Mouse (Mus musculus) hindbrain, postnatal 0 days (tissue): Measurements from ENCODE around the gene Rps8. TPM values are rescaled to one million over a fixed set of nuclear protein-coding genes. Genes with fewer than 3 reads are reported as not detected.

Experiments used
- ATAC-seq: fragments of 200-750 bp; cut with Nextera tagmentation; 2 replicates; pipeline ENCODE4 v1.8.0; 2017; ENCODE audit warnings: mild to moderate bottlenecking, moderate TSS enrichment, moderate library complexity
- DNase-seq: peaks from one replicate; pipeline ENCODE4 v3.0.0-alpha.2; 2015; ENCODE audit warnings: low spot score
- H3K27ac ChIP-seq: fragments of 300-500 bp; sonication (generic); 2 replicates; pipeline ENCODE4 v1.5.1; 2014; ENCODE audit warnings: mild to moderate bottlenecking
- H3K27me3 ChIP-seq: fragments of 300-500 bp; sonication (generic); 2 replicates; pipeline ENCODE4 v1.6.1; 2014; ENCODE audit warnings: low read length, mixed read lengths; ENCODE audit not compliant: insufficient read depth
- H3K36me3 ChIP-seq: fragments of 300-500 bp; sonication (generic); 2 replicates; pipeline ENCODE4 v1.6.1; 2014; ENCODE audit warnings: low read length, mixed read lengths; ENCODE audit not compliant: insufficient read depth
- H3K4me1 ChIP-seq: fragments of 300-500 bp; sonication (generic); 2 replicates; pipeline ENCODE4 v1.6.1; 2014; ENCODE audit warnings: antibody characterized with exemption, low read length, mixed read lengths; ENCODE audit not compliant: insufficient read depth
- H3K4me2 ChIP-seq: fragments of 300-500 bp; sonication (generic); 2 replicates; pipeline ENCODE4 v1.6.1; 2014; ENCODE audit warnings: low read depth, mild to moderate bottlenecking, low read length, moderate library complexity, mixed read lengths
- H3K4me3 ChIP-seq: fragments of 300-500 bp; sonication (generic); 2 replicates; pipeline ENCODE4 v1.5.1; 2014; ENCODE audit warnings: low read length
- H3K9ac ChIP-seq: fragments of 300-500 bp; sonication (generic); replicated peaks from 2 replicates; pipeline ENCODE4 v1.6.1; 2014; ENCODE audit warnings: mild to moderate bottlenecking, low read length, moderate library complexity, mixed read lengths
- H3K9me3 ChIP-seq: fragments of 300-500 bp; sonication (generic); 2 replicates; pipeline ENCODE4 v1.6.1; 2016; ENCODE audit warnings: low read length, mixed read lengths
- CTCF ChIP-seq: IDR thresholded peaks from 2 replicates; pipeline ENCODE4 v1.5.1; 2016; ENCODE audit warnings: antibody characterized with exemption, control low read depth, low read depth
- WGBS: fragments of 180-500 bp; shearing (Covaris S2); extraction: QIAGEN DNeasy Blood & Tissue Kit; methylation state at CpG from one replicate; pipeline ENCODE4 v1.1.7; 2014; 5-methylcytosine and 5-hydroxymethylcytosine counted together
- polyA plus RNA-seq: library from polyadenylated mRNA; unstranded; fragments of >200 nt; fragmentation: Nextera tagmentation; extraction: Ambion mirVana; gene quantifications from 2 replicates; pipeline ENCODE4 v1.2.1, GENCODE M21; 2015
- total RNA-seq: library from RNA; depleted of rRNA; stranded (reverse); fragments of >200 nt; gene quantifications from 2 replicates; pipeline ENCODE4 v1.2.3, GENCODE M21; 2014; rRNA removed

Gene Rps8
- total RNA-seq (463 and 470 TPM in 2 replicates), polyA plus RNA-seq (523 and 530 TPM in 2 replicates)

DNA sequence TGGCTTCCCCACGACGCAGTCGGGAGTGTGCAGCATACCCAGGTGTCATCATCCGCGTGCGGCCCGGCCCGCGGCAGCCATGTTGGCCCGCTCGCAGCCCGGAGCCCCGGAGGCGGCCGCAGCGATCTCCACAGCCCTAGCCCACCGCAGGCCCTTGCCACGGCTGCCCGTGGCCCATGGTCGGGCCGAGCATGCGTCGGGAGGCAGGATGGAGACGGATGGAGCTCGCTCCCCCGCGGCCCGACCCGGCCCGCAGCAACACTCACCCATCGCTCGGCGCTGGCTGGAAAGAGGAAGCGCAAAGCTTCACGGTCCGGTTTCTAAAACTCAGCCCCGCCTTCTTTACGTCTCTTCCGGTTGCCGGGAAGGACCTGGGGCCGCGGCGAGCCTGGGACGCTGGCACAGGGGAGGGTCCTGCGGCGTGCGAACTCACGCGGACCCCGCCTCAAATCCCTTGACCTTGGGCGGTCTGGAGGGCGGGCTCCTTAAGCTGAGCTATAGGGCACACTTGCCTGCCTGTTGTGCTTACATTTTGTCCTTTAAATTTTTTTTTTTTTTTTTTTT is at the start of gene Rps8:
Rps8 (minus strand) TSS at position 452 of the 564 bp plus-strand sequence.
- TF ChIP-seq CTCF = no peak
- Histone ChIP-seq H3K36me3 (peaks cover 13% of the 10 kb centered on the region; the same call in 1 of the 2 replicates), H3K27me3 (no peaks in the 10 kb centered on the region), H3K4me3 (peak within 1 kb of the TSS; percentile 97), H3K4me2 (peak within 1 kb of the TSS; percentile 97), H3K9ac (peak within 1 kb of the TSS; percentile 96), H3K4me1 (no peaks in the 10 kb centered on the region), H3K9me3 (no peaks in the 10 kb centered on the region), H3K27ac (peak within 1 kb of the TSS; percentile 96)
- DNase-seq (peak; percentile 95), ATAC-seq (peak; percentile 94)
- WGBS = under 1% methylated on average over 51 of the region's 52 CpGs

DNA sequence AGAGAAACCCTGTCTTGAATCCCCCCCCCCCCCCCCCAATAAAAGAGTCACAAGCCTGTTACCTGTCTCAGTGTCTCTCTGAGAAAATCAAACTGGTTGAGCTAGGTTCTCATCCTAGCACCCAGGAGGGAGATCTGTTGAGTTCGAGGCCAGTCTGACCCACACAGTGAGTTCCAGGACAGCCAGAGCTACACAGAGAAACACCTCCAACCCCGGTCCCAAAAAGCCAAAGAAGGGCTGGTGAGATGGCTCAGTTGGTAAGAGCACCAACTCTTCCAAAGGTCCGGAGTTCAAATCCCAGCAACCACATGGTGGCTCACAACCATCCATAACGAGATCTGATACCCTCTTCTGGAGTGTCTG is 46.9 kb upstream of the Rps8 start:
- Histone ChIP-seq H3K9ac (peak overlapping the region; percentile 34; the same call in 1 of the 2 replicates), H3K4me2 (no peak overlapping the region), H3K4me1 (no peaks in the 10 kb centered on the region), H3K36me3 (no peaks in the 10 kb centered on the region), H3K27me3 (no peaks in the 10 kb centered on the region), H3K4me3 (no peak overlapping the region), H3K27ac (0 out of 2 replicates have a peak overlapping the region, but pooled peaks have one; percentile 8), H3K9me3 (no peaks in the 10 kb centered on the region)
- 59% methylated on average over 4 of the region's 4 CpGs for WGBS
- TF ChIP-seq CTCF = no peak
- ATAC-seq = no peak; the same call in 1 of the 2 replicates
- DNase-seq = no peak

GRCm38 (mm10) chr4:117202046-117202991 is 46.3 kb upstream of the Rps8 start:
- 2% methylated on average over 25 of the region's 25 CpGs for WGBS
- no peaks in the 10 kb centered on the region for H3K27me3 ChIP-seq
- H3K4me3 ChIP-seq = peak overlapping the region; percentile 21
- H3K4me1 ChIP-seq = no peaks in the 10 kb centered on the region
- TF ChIP-seq CTCF = peak; percentile 78
- peak overlapping the region; percentile 52 for H3K4me2 ChIP-seq
- DNase-seq (peak; percentile 83), ATAC-seq (peak; percentile 90)
- H3K9me3 ChIP-seq = no peaks in the 10 kb centered on the region
- H3K27ac ChIP-seq = 0 out of 2 replicates have a peak overlapping the region, but pooled peaks have one; percentile 8
- H3K9ac ChIP-seq = peak overlapping the region; percentile 34
- H3K36me3 ChIP-seq = no peaks in the 10 kb centered on the region

DNA sequence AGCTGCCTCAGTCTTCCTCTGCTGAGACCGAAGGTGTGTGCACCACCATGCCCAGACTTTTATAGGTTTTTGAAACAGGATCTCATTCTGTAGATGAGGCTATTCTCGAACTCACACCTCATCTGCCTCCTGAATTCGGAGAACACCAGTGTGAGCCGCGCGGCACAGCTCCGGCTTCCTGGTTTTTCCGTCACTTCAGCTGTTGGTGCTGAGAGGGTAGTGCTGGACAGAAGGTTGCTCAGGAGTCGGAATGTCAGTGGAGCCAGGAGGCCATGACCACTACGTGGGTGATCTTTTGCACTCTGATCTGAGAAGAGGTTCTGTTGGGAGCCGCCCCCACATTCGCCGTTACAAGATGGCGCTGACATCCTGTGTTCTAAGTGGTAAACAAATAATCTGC is 35.8 kb upstream of the Rps8 start:
- WGBS = 93% methylated on average over 14 of the region's 14 CpGs
- Histone ChIP-seq H3K4me1 (no peaks in the 10 kb centered on the region), H3K27ac (no peak overlapping the region), H3K9me3 (no peaks in the 10 kb centered on the region), H3K27me3 (no peaks in the 10 kb centered on the region), H3K36me3 (no peaks in the 10 kb centered on the region), H3K4me2 (no peak overlapping the region), H3K4me3 (no peak overlapping the region), H3K9ac (no peak overlapping the region)
- TF ChIP-seq CTCF = no peak
- ATAC-seq (no peak), DNase-seq (no peak)

GRCm38 (mm10) chr4:117190660-117191059 is 34.6 kb upstream of the Rps8 start:
- no peak for TF ChIP-seq CTCF
- Histone ChIP-seq H3K4me2 (no peak overlapping the region), H3K9me3 (no peaks in the 10 kb centered on the region), H3K4me3 (no peak overlapping the region), H3K4me1 (no peaks in the 10 kb centered on the region), H3K9ac (no peak overlapping the region), H3K36me3 (no peaks in the 10 kb centered on the region), H3K27ac (peak overlapping the region; percentile 83), H3K27me3 (no peaks in the 10 kb centered on the region)
- ATAC-seq = peak; percentile 7; the same call in 1 of the 2 replicates
- no peak for DNase-seq
- WGBS = 65% methylated on average over 7 of the region's 7 CpGs

GRCm38 (mm10) chr4:117189856-117190543 is 34.0 kb upstream of the Rps8 start:
- peak; percentile 94 for ATAC-seq
- H3K36me3 ChIP-seq = no peaks in the 10 kb centered on the region
- no peaks in the 10 kb centered on the region for H3K4me1 ChIP-seq
- peak overlapping the region; percentile 20 for H3K4me3 ChIP-seq
- TF ChIP-seq CTCF = no peak
- WGBS = under 1% methylated on average over 9 of the region's 9 CpGs
- H3K27ac ChIP-seq = peak overlapping the region; percentile 83
- peak; percentile 68 for DNase-seq
- no peaks in the 10 kb centered on the region for H3K27me3 ChIP-seq
- H3K9ac ChIP-seq = peak overlapping the region; percentile 49
- H3K4me2 ChIP-seq = peak overlapping the region; percentile 44
- H3K9me3 ChIP-seq = no peaks in the 10 kb centered on the region
